Mouse (Mus musculus) lung, postnatal 25 days (tissue): ENCODE data around the gene Kcnip2.

Source experiments
- DNase-seq: peaks from one replicate; pipeline ENCODE4 v3.0.0; 2022; ENCODE audit warnings: low spot score

Gene Kcnip2

GRCm38 (mm10) chr19:45815831-45816405 is at the start of gene Kcnip2:
TSS of gene Kcnip2 (minus strand) at chr19:45816061.
- no peak for DNase-seq

GRCm38 (mm10) chr19:45855284-45855920 is 39.5 kb upstream of the Kcnip2 start:
- DNase-seq = no peak

GRCm38 (mm10) chr19:45854521-45854920 is 38.7 kb upstream of the Kcnip2 start:
- no peak for DNase-seq

GRCm38 (mm10) chr19:45847733-45848093 is 31.9 kb upstream of the Kcnip2 start:
- DNase-seq = no peak

GRCm38 (mm10) chr19:45847016-45847732 is 31.3 kb upstream of the Kcnip2 start:
- no peak for DNase-seq

GRCm38 (mm10) chr19:45844209-45844608 is 28.3 kb upstream of the Kcnip2 start:
- DNase-seq = no peak

GRCm38 (mm10) chr19:45843424-45843823 is 27.6 kb upstream of the Kcnip2 start:
- peak; percentile 29 for DNase-seq

- peak; percentile 8 for DNase-seq
These were observed 21.5 kb upstream of the Kcnip2 start for GRCm38 (mm10) chr19:45837050-45837994.

GRCm38 (mm10) chr19:45835490-45835889 is 19.6 kb upstream of the Kcnip2 start:
- DNase-seq = no peak

- no peak for DNase-seq
These were observed 17.8 kb upstream of the Kcnip2 start for GRCm38 (mm10) chr19:45833665-45834064.

GRCm38 (mm10) chr19:45830679-45831078 is 14.8 kb upstream of the Kcnip2 start:
- DNase-seq = no peak

GRCm38 (mm10) chr19:45827736-45828135 is 11.9 kb upstream of the Kcnip2 start:
- DNase-seq = no peak

- DNase-seq = no peak
These were observed 11.3 kb upstream of the Kcnip2 start for GRCm38 (mm10) chr19:45827125-45827524.

- peak; percentile 9 for DNase-seq
These were observed 10.3 kb upstream of the Kcnip2 start for GRCm38 (mm10) chr19:45826146-45826545.

- no peak for DNase-seq
These were observed 6.0 kb upstream of the Kcnip2 start for GRCm38 (mm10) chr19:45821832-45822231.

GRCm38 (mm10) chr19:45817816-45818490 is 2.1 kb upstream of the Kcnip2 start:
- DNase-seq = peak; percentile 54

GRCm38 (mm10) chr19:45816727-45817126 is 866 bp upstream of the Kcnip2 start:
- DNase-seq = no peak

- no peak for DNase-seq
These were observed 691 bp downstream of the Kcnip2 start for GRCm38 (mm10) chr19:45815170-45815569.

GRCm38 (mm10) chr19:45813801-45814200 is 2.1 kb downstream of the Kcnip2 start:
- no peak for DNase-seq

- peak; percentile 83 for DNase-seq
These were observed 2.6 kb downstream of the Kcnip2 start for GRCm38 (mm10) chr19:45813263-45813662.

GRCm38 (mm10) chr19:45812673-45813252 is 3.1 kb downstream of the Kcnip2 start:
- DNase-seq = no peak
